Mouse (Mus musculus): ENCODE data around the gene Foxc2. TPM values are rescaled to one million over a fixed set of nuclear protein-coding genes. Genes with fewer than 3 reads are reported as not detected.

Foxc2 gene
- polyA plus RNA-seq, 1 experiment: 0.16 TPM

GRCm38 (mm10) chr8:121117186-121117651, 1.2 kb downstream of the Foxc2 start:
- 2% methylated on average over 62 of the region's 62 CpGs for WGBS
- no peak for DNase-seq (ENCODE audit: low read depth, low spot score)

DNA sequence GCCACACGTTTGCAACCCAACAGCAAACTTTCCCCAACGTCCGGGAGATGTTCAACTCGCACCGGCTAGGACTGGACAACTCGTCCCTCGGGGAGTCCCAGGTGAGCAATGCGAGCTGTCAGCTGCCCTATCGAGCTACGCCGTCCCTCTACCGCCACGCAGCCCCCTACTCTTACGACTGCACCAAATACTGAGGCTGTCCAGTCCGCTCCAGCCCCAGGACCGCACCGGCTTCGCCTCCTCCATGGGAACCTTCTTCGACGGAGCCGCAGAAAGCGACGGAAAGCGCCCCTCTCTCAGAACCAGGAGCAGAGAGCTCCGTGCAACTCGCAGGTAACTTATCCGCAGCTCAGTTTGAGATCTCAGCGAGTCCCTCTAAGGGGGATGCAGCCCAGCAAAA, 1.9 kb downstream of the Foxc2 start:
- DNase-seq (ENCODE audit: low read depth, low spot score): no peak
- 4% methylated on average over 28 of the region's 28 CpGs for WGBS

DNA sequence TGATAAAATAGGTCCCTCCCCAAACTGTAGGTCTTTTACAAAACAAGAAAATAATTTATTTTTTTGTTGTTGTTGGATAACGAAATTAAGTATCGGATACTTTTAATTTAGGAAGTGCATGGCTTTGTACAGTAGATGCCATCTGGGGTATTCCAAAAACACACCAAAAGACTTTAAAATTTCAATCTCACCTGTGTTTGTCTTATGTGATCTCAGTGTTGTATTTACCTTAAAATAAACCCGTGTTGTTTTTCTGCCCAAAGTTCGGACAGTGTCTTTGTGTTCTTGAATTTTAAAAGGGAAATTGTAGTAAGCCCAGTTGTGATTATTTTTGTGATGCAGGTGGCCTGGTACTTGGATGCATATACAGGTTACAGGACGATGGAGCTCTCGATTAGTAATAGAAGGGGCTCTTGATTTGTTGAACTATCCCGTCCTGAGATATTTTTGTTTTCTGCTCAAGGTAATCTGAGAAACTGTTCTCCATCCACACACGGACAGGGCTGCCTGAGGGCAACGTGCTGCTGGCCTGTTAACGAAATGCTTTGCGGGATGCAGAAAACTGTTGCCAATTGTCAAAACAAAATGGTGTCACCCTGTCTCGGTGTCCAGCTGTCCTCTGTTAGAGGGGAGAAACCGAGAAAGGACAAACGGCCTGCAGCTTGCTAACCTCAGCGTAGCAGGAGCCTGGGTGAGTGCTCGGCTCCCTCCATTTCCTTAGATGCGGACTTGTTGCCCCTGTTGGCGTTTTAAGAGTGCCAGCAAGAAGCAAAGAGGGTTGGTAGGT, 2.9 kb downstream of the Foxc2 start:
- 15% methylated on average over 18 of the region's 18 CpGs for WGBS
- DNase-seq (ENCODE audit: low read depth, low spot score): no peak

- WGBS: 38% methylated on average over 12 of the region's 12 CpGs
- no peak for DNase-seq (ENCODE audit: low read depth, low spot score)
These were observed 3.9 kb downstream of the Foxc2 start for GRCm38 (mm10) chr8:121119635-121120455.

DNA sequence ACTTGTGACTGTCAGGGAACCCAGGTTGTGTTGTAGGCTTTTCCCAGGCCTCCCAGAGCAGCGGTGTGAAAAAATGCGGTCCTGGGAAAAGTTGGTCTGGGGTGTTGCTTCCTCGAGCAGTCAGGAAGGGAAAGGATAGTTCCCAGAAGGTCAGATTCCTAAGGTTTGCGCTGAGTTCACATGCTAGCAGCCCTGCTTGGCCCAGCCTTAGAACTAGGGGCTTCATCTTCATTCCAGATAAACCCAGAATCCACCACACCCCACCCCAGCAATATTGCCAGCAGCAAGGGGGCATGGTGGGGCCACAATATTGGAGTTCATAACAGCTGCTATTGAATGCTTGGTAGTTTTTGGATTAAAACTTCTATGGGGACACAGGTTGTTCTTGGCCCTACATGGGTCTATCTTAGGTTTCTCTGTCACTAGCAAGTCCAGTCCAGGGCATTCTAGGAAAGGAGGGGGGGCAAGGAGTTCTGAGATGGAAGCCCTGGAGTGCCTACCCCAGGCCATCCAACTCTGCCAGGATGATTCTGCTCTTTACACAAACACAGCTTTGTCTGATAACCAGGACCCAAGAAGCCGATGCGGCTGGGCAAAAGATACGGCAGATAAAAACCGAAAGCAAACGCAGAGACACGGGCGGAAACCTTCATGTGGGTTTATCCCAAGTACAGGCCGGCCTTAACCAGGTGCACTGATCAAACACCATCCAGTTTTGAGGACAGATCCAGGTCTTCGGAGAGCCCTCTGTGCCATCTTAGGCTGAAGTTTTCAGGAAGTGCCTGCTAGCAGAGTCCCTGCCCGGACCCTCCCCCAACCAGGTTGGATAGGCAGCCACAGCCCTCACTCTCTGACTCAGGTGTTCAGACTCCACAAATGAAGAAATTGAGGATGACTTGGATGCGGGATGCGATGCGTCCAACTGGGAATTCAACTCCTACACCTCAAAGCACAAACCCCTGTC, 4.8 kb downstream of the Foxc2 start:
- DNase-seq (ENCODE audit: low read depth, low spot score): no peak
- WGBS: 23% methylated on average over 17 of the region's 17 CpGs

- 35% methylated on average over 8 of the region's 8 CpGs for WGBS
- DNase-seq (ENCODE audit: low read depth, low spot score): no peak
These were observed 5.7 kb downstream of the Foxc2 start for GRCm38 (mm10) chr8:121121704-121122103.

DNA sequence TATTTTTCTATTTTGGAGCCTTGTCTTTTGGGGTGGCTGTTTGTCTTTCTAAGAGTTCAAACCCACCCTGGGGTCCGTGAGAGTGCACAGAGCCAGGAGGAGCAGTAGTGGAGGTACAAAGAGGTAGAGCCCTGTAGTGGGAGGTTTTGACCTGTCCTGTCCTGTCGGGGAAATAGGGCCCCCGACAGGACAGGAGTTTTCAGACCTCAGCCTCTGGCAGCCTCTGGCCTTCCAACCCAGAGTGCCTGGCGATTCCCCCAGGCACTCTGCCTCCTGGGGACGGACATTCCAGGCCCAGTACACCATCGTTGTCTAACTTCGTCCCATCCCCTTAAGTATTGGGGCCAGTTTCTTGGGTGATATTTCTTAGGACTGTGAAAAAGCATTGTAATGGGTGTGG, 6.4 kb downstream of the Foxc2 start:
- no peak for DNase-seq (ENCODE audit: low read depth, low spot score)
- WGBS: 34% methylated on average over 7 of the region's 7 CpGs

DNA sequence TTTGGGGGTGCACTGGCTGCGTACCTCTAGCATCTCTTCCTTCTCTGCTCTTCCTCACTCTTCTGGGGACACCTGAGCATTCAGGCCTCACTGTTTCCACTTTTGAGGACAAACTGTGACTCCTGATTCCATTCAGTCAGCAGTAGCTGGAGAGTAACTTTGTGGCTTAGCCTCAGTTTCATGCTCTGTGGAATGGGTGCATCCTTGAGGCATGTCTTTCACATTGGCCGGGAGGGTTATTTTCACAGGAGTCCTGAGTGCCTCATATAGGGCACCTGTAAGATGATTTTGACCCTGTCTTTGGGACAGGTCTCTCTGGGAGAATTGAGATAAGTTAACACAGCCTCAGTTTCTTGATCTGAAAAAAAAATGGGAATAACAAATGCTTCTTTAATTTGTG, 7.1 kb downstream of the Foxc2 start:
- no peak for DNase-seq (ENCODE audit: low read depth, low spot score)
- 59% methylated on average over 2 of the region's 2 CpGs for WGBS

- WGBS: 9% methylated on average over 17 of the region's 17 CpGs
- no peak for DNase-seq (ENCODE audit: low read depth, low spot score)
These were observed 8.7 kb downstream of the Foxc2 start for GRCm38 (mm10) chr8:121124547-121125239.

DNA sequence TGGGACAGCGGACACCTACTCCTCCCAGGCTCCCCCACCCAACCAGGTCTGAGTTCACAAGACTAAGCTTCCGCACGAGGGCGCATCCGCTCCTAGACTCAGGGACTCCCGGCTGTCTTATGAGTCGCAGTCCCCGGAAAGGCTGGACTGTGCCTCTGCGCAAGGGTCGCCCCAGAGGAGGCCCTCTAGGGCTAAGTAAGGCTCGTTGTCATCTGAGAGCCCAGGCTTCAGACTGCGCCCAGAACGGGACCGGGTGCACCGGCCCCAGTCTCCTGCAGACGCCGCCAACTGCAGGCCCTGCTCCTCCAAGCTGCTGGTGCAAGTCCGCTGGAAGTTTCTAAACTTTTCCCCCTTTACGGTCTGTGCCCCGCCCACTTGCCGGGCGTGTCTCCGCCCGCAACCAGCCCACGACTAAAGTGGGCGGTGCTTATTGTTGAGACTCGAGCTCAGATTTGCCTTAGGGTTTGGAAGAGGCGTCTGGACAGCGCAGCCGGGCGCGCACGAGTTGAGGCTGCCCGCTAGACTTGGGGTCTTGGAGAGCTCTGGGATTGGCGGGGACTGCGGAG, 9.4 kb downstream of the Foxc2 start:
- no peak for DNase-seq (ENCODE audit: low read depth, low spot score)
- 1% methylated on average over 36 of the region's 36 CpGs for WGBS

DNA sequence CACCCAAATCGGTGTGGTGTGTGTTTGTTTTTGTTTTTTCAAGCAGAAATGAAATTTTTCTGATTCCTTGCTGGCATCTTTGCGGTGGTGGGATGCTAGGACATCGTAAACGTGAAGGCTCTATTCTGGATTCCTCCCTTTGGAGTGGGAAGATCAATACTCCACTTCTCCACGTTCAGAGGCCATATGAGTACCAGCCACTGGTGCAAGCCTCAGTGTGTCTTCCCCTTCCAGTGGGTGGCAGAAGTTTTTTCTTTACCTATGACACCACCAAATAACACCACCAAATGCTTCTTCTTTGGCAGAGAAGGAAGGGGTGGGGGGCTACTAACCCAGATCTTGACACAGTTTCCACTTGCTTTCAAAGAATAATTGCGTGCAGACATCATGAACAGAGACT, 10.2 kb downstream of the Foxc2 start:
- DNase-seq (ENCODE audit: low read depth, low spot score): no peak
- WGBS: 11% methylated on average over 6 of the region's 6 CpGs

GRCm38 (mm10) chr8:121126694-121127093, 10.7 kb downstream of the Foxc2 start:
- no peak for DNase-seq (ENCODE audit: low read depth, low spot score)
- 14% methylated on average over 6 of the region's 6 CpGs for WGBS

DNA sequence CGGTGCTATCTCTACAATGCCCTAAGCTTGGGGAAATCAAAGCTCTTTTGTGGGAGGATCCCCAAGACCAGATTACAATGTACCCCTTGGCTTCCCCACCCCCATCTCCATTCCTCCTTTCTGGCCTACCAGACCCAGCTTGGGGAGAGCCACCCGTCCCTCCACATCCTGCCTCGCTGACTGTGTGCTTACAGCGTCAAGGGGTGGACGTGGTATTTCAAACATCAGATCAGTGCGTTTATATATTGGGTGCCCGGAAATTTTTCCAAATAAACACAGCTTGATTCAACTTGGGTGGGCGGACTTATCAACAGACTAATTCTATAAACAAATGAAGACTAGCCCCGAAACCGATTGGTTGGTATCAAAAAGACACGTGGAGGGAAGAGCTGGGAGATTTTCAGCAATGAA, 11.3 kb downstream of the Foxc2 start:
- no peak for DNase-seq (ENCODE audit: low read depth, low spot score)
- 5% methylated on average over 11 of the region's 11 CpGs for WGBS

DNA sequence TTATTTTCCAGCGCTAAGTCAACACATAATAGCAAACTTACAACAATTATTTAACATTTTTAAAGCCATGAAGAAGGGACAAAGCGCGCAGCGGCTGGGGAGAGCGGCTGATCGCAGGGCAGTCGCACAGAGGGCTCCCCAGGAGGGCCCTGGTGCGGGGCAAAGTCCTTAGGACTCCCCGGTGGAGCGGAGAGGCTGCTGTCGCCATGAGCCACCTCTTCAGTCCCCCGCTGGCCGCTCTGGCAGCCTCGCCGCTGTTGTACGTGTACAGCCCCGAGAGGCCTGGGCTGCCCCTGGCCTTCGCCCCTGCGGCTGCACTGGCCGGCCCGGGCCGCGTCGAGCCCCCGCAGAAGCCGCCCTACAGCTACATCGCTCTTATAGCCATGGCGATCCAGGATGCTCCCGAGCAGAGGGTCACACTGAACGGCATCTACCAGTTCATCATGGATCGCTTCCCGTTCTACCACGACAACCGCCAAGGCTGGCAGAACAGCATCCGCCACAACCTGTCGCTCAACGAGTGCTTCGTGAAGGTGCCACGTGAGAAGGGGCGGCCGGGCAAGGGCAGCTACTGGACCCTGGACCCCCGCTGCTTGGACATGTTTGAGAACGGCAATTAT, 11.9 kb downstream of the Foxc2 start, which contains the start of gene Foxl1:
TSS of gene Foxl1 (plus strand) at position 185 of the 620 bp plus-strand sequence.
- DNase-seq (ENCODE audit: low read depth, low spot score): no peak
- WGBS: 5% methylated on average over 43 of the region's 43 CpGs

- no peak for DNase-seq (ENCODE audit: low read depth, low spot score)
- 8% methylated on average over 55 of the region's 55 CpGs for WGBS
These were observed 12.7 kb downstream of the Foxc2 start for GRCm38 (mm10) chr8:121128531-121129264.

GRCm38 (mm10) chr8:121129265-121129940, 13.4 kb downstream of the Foxc2 start:
- 33% methylated on average over 16 of the region's 16 CpGs for WGBS
- no peak for DNase-seq (ENCODE audit: low read depth, low spot score)

DNA sequence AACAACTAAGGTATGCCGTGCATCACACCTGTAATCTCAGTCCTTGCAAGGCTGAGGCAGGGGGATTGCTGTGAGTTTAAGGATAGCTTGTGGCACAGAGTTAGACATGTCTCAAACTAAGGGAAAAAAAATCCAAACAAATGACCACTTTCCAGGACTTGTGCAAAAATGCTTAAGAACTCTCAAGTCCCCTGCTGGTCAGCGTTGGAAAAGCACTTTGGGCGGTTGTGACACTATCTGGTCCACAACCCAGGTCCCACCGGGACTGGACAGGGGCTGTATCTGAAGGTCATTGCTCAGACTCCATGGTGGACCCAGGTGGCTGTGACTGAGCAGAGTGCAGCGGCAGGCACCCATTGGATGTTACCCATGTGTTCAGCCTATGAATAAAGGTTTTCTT, 14.6 kb downstream of the Foxc2 start:
- WGBS: 35% methylated on average over 5 of the region's 5 CpGs
- DNase-seq (ENCODE audit: low read depth, low spot score): no peak
